Mouse (Mus musculus): ENCODE data around the gene Stard3.

The Stard3 gene

DNA sequence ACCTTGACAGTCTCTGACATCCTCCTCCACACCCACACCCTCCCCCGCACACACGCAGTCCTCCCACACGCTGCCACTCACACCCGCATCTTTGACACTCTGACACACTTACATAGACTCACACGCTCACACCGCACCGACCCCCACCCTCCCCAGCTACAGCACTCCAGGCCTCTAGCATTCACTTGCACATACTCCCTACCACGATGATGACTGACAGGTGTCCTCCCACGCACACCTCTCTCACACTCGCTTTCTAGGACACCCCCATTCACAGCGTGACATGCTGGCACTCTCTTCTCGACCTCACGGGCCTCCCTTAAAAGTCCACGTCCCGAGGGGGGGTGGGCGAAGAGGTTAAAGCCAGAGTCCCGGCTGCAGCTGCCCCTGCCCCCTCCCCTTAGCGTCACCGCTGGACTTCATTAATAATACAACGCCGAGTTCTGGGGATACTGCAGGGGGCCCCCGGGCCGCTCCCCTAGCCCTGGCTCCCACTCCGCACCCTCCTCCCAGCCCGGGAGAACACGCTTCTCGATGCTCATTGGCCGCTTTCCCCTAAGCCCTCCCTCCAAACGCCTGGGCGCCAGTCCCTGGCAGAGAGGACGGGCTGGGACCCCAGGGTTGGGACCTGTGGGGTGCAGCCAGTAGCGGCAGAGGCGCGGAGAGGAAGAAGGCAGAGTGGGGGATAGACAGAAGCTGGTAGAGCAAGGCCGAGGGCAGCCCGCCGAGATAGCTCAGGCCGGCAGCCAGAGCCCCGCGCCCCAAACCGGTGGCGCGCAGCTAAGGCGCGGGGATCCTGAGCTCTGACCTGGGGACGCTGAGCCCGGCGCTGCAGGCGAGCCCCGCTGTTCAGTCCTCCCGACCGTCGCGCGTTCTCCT is 9.8 kb upstream of the Stard3 start, which contains the start of gene Ppp1r1b:
Ppp1r1b (plus strand) TSS at position 322 of the 879 bp plus-strand sequence.
- peak; percentile 84 to 86 for DNase-seq

DNA sequence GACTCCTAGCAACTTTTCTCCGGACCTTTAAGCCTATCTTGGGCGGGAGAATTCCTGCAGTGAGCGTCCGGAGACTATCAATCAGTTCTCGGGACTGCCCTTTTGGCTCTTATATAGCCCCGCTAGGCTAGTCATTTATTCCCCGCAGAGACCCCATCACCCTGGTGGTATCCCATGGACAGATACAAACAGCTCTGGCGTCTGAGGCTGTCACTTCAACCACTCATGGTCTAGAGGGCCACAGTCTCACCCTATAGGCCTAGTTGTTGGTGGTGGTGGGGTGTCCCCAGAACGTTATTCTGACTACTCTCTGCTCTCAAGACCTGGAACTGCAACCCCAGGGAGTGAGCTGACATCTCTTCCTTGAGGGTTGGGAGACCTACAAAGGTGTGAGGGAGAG is 8.9 kb upstream of the Stard3 start:
- no peak for DNase-seq

DNA sequence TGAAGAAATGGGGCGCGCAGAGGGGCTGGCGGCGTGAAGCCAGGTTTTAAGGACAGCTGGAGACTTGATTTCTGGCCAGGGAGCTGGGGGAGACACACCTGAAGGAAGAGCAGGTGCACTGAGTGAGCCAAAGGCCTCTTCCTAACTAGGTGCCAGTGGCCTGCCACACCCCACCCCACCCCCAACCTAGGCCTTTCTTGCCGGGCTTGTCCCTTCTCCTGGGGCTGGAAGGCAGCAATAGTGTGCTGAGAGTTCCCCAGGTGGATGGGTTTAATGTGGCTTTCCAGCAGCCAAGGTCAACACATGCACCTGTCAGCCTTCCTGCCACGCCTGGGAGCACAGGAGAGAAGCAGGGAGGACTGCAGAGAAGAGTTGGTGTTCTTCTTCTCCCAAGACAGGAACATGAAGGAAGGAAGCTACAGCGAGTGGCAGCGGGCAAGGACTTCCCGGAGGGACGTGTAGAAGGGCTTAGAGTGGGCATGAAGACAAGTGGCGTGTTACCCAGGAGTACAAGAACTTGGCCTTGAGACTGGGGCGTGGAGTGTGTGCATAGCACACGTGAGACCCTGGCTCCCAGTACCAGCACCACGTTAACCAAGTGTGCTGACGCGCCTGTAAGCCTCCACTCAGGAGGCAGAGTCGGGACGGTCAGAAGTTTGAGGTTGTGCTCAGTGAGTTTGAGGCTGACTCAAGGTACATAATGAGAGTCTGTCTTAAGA is 5.7 kb upstream of the Stard3 start:
- no peak for DNase-seq

DNA sequence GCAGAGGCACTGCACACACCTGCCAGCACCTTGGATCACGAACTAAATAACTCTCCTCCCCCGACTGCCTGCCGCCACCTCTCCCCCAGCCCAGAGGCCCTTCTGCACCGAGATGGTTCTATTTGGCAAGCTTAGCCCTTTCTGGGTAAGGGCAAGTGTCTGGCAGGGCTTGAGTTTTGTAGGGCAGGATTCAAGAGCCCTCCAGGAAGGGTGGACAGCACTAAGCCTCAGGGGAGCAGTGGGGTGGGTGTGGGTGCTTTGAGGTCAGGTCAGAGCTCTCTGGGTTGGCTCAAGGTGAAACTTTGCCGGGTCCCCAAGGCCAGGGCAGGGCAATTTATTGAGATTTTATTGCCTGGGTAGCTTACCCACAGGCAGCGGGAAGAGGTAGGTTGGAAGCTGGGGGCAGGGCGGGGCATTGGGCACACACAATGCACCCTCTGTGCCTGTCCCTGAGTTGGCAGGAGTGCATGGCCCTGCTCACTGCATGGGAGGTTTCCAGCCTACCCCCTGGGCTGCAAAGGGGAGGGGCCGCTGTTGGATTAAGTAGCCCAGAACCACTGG is 4.4 kb upstream of the Stard3 start:
- no peak for DNase-seq

DNA sequence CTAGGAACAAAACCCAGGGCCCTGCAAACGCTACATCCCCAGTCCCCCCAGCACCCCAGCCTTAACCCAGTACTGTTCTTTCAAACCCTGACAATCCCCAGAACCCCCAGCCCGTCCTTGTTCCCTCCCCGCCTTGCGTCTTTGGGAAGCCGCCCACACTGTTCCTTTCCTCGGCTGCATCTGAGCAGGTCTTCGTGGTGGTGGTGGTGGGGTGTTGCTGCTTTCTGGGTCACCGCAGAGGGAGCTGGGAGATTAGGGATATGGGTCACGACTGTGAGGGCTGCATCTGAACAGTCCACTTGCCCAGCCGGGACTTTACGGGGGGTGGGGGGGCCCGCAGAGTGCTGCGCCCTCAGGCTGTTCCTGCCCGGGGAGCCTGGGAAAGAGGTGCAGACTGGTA is 3.7 kb upstream of the Stard3 start:
- no peak for DNase-seq

DNA sequence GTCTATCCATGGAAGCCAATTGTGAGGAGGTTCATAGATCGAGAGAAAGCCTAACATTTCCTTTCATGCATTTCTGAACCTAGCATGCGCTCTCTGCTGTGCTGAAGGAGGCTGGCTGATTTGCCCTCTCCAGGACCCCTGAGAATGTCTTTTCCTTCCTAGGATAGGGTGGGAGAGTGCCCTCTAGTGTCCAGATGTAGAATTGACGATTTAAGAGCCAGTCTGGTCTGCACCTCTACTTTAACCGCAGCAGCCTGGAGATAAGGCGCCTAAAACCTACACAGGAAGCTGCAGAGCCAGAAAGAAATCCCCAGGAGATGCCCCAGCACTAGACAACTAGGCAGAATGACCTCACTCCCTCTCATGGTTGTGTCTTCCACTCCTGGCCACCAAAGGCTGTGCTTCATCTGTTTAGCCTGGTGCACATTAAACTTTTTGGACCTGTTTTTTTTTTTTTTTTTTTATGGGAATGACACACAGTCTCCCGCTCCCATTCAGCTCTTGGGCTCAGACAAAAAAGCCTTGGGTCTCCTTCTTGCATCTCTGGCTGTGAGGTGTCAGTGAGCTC is 2.4 kb upstream of the Stard3 start:
- DNase-seq, result peak; percentile 59 to 67

DNA sequence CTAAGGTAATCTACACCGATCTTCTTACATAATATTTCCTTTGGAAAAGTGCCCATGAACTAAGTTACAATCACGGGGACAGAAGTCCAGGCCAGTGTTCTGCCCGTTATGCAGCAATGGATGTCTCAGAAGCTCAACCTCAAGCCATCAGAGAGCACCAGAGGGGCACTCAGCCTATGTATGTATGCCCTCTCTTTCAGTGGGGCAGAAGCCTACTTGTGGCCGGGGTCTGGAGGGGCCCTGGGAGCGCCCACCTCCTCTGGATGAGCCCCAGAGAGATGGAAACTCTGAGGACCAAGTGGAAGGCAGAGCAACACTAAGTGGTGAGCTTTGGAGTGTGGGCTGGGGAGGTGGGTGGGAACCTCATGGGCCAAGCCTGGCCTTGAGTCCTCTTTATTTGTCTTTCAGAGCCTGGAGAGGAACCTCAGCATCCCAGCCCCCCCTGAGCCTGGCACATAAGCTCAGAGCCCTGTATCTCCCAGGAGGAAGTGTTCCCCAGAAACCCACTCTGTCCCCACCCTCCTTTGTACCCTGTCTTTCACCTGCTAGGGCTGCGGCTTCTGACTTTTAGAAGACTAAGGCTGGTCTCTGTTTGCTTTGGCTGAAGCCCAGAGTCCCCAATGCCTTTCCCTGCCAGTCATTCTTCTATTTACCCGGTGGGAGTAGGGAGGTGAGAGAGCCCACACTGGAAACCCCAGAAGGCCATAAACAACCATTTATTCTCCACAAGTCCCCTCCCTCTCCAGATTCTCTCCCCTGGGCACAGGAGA is 1.4 kb upstream of the Stard3 start:
- DNase-seq, result no peak

DNA sequence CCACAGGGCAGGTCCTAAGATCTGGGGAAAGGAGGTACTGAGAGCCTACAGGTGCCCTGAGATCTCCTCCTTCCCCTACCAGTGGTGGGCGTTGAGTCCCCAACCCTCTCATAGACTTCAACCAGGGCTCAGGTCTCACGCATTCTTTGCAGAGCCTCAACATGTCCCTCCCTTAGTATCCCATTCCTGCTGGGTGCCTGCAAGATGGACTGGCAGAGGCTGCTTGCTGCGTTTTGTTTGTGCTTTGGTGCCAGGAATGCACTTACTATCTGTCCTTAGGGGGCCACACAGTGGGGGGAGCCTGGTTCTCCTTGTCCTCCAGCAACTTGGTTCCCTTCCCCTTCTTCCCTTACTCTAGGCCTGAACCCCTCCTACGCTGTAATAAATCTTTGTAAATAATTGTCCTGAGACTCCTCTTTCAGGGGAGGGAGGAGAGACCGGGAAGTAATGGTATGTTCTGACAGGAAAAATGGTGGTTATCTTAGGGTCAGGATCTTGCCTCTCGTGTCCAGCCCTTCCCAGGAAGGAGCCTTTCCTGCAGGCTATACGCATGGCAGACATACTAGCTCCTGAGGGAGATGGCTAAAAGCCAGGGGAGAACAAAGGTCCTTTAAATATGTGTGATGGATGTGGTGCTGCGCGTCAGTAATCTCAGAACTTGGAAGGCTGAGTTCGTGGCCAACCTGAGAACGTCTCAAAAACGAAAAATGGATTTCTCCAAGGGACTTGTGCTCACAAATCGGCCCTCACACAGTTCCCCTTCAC is 590 bp upstream of the Stard3 start:
- DNase-seq, result no peak

DNA sequence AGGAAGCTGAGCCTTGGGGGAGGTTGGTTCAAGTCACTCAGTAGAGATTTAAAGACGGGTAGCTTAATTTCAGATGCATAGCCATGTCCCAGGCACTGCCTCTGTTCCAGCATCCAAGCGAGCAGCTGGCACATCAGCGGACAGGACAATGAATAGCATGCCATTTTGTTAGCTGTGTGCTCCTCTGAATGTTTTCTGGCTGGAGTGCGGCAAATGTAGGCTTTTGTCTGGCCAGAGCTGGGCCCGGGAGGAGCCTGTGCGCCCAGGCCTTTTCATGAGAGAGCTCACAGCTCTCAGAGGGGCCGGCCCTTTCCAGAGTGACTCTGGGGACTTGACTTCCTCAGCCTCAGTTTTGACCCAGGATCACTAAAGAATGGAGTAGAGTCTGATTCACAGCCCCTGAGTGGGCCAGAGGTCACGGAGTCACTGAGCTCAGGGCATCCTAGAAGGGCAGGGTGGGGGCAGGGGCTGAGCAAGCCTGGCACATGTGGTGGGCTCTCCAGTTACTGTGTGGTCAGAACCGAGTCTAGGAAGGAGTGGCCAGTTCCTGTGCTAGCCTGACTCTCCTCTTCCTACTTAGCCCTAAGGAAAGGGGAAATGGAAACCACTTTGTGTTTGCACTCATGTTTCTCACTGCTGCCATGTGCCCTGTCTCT is 2.8 kb downstream of the Stard3 start:
- no peak for DNase-seq

DNA sequence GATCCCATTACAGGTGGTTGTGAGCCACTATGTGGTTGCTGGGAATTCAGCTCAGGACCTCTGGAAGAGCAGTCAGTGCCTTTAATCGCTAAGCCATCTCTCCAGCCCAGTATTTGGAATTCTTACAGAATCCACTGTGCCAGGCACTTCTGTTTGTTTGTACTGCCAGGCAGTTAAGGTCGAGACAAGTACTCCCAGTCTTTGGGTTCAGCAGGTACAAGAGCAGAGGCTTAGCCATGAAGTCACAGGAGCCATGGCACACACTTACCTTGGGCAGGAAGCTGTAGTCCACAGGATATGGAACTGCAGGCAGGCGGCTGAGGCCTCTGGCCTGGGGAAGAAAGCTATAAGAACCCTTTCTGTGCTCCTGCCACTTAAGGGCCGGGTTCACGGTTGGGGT is 5.6 kb downstream of the Stard3 start:
- no peak for DNase-seq

DNA sequence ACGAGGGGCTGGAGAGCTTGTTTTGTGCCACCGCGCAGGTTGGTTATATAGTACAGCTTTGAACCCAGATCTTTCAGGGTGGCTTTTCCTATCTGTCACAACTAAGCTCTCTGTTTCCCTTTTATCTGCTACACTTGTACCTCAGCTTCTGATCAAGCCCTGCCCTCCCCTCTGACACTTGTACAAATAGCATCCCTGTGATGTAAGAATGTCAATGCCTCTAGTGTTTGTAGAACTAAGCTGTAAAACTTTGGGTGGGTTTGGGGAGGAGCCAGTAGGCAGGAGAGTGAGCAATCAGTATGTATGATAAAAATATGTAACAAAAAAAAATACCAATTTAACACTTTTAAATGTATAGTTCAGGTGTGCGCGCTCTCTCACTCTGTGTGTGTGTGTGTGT is 6.2 kb downstream of the Stard3 start:
- no peak for DNase-seq

DNA sequence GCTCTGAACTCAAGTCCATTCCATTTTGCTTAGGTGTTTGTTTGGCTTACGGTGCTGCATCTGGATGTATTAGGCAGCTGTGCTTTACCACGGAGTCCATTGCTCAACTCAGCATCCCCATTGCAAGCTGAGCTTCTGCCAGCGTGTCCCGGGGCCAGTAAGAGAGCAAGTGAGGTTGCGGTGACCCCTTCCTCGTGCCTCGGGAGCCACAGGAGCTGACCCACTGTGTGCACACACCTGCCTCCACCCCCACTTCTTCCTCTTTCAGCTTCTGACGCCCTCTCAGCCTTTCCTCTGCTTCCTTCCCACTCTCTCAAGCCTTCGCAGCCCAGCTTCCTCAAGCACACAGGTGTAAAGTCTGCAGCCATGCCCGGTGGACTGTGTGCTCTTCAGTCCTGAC is 8.1 kb downstream of the Stard3 start:
- no peak for DNase-seq

DNA sequence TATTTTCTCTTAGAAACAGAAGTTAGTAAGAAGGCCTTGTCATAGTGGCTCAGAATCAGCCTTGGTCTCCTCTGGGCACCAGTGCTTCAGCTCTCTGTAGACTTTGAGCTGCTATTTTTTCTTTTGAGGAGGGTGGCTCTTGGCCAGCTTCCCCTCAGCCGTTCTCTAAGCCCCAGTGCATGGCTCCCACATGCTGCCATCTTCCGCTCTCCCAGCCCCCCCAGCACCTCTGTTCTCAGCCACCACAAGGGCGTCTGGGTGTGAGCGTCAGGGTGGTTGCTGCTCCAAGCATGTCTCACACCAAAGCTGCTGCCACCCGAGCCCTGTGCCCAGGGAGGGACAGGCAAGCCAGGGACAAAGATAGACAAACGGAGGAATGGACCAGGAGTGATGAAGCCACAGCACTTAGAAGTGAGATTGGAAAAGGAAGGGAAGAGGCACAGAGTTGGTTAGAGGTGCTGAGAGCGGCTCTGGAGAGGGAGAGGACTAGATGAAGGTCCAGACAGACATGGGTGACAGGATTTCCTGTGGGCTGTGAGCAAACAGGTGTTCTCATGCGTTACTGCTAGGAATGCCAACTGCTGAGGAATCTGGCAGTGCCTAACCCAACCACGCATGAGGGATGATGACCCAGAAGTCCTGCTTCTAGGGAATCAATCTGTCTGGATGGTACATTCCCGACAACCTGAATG is 9.1 kb downstream of the Stard3 start:
- DNase-seq, result no peak

DNA sequence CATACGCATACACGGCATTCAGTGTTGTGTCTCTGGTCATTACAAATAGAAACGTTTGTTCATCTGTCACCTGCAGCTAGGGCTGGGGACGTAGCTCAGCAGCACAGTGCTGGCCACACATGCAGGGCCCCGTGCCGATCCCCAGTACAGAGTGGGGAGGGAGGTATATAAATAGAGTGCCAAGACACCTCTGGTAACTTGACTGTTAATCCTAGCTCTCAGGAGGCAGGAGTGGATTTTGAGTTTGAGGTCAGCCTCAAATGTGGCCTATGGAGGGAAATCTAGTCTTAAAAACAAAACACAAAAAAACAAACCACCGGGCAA is 9.7 kb downstream of the Stard3 start:
- DNase-seq, result no peak

DNA sequence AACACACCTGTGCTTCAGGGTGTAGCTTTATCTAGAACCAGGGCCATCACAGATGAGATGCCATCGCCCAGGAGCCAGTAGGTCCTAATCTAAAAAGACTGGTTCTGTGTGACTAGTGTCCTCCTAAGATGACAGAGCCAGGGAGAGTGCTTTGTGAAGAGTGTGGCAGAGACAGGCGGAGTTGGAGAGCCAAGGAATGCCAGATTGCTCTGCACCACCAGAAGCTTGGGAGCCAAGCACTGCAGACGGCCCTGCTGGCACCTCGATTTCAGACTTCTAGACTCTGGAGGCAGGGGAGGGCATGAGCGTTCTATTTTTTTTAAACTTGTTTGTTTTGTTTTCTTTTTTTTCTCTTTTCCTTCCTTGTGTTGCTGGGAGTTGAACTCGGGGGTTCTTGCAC is 11.2 kb downstream of the Stard3 start:
- peak; percentile 67 to 79 for DNase-seq

DNA sequence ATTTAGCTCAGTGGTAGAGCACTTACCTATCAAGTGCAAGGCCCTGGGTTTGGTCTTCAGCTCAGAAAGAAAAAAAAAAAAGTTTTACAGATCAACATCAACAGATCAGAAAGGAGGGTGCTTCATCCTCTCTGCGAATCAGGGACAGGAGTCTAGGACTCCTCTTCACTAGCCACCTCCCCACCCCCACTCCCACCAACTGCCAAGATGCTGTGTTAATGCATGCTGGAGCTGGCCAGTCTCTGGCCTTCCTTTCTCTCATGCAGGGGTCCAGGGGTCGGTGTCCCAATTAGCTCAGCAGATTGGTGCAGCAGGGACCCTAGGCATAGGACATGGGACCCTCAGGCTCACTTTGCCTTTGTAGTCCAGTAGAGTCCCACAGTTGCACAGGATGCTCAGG is 12.4 kb downstream of the Stard3 start:
- peak in 1 of 2 experiments; percentile 39 for DNase-seq

DNA sequence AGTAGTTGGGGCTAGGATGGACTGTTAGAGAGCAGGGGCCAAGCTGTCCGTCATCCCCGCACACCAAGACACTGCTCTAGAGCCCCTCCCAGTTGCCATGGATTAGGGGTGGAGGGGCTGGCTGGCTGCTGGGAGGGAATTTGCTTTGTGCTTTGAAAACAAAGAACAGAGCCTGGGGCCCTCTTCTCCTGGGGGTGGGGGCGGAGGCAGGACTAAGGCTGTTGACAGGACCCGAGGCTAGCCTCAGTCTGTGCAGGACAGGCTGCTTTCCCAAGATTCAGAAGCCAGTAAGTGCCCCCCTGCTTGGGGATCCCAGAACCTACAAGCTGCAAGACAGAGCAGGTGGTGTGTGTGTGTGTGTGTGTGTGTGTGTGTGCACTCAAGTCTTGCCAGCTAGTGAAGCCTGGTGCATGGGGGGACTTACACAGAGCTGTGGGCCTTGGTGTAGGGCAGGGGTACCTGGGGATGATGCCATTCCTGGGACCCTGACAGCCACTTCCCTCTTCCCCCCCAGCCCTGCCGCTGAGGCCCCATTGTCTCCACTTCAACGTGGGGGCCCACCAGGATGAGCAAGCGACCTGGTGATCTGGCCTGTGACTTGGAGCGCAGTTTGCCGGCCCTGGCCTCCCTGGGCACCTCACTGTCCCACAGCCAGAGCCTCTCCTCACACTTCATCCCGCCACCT is 13.5 kb downstream of the Stard3 start:
- peak in 1 of 2 experiments; percentile 45 for DNase-seq

DNA sequence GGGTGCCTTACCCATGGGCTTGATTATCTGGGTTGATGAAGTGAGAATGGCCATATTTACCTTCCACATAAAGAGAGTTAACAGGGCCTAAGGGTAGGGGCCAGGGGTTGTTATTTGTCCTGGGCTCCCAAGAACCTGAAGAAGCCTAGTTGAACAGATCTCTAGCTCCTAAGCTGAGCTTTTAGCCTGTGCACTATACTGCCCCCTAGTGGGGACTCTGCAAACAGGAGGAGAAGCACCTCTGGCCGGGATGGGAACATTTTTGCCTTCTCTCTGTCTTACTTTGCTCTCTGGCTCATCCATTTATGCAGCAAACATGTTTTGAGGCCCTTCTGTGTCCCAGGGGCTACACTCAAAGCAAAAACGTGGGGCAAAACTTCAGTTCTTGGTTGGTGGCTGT is 14.2 kb downstream of the Stard3 start:
- peak; percentile 64 to 82 for DNase-seq

DNA sequence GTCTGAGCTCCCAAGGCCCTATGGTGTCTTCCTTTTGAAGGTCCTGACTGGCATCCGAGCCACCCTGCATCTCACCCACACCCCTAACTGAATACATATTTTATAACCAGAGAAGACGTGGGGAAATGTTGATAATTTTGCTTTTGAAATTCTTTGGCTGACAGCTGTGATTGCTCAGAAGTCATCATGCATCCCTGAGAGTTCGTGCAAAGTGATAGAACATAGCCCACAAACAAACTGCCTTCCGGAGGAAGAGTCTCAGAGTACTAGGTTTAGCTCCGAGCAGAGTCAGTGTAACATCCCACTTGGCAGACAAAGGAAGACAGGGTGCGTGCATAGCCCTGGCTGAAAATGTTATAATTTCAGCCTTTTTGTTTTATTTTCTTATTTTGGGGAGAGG is 15.1 kb downstream of the Stard3 start:
- DNase-seq, result no peak

DNA sequence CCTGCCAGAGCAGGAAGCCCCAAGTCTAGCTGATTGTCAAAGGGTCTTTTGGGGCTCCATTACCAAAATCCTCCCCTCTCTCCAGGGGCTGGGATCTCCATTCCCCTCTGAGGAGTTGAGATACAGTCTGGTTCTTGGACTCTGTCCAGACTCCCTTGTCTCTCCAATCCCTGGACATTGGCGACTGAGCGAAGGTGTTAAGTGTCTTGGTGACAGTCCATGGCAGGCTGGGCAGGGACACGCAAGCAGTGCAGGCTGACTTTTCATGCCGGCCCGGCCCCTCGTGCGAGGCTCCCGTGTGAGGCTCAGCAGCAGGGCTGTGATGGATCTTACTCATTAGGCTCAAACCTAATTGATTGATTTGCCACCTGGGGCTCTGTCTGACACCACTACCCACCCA is 16.1 kb downstream of the Stard3 start:
- no peak for DNase-seq
